Mouse (Mus musculus) midbrain, embryonic 16.5 days (tissue): ENCODE results near the gene Cbln3. TPM values are rescaled to one million over a fixed set of nuclear protein-coding genes. Genes with fewer than 3 reads are reported as not detected.

ENCODE experiments used
- ATAC-seq: fragments of 200-750 bp; cut with Nextera tagmentation; 2 replicates; pipeline ENCODE4 v1.8.0; 2017; ENCODE audit warnings: moderate TSS enrichment
- H3K27ac ChIP-seq: fragments of 300-500 bp; sonication (generic); 2 replicates; pipeline ENCODE4 v1.5.1; 2014; ENCODE audit warnings: mild to moderate bottlenecking, low read length, mixed read lengths
- H3K27me3 ChIP-seq: fragments of 300-500 bp; sonication (generic); 2 replicates; pipeline ENCODE4 v1.6.1; 2014; ENCODE audit warnings: low read depth, low read length, mixed read lengths; ENCODE audit not compliant: control insufficient read depth, insufficient read depth
- H3K36me3 ChIP-seq: fragments of 300-500 bp; sonication (generic); 2 replicates; pipeline ENCODE4 v1.6.1; 2014; ENCODE audit warnings: mild to moderate bottlenecking, low read length, moderate library complexity, mixed read lengths; ENCODE audit not compliant: control insufficient read depth, insufficient read depth
- H3K4me1 ChIP-seq: fragments of 300-500 bp; sonication (generic); 2 replicates; pipeline ENCODE4 v1.6.1; 2014; ENCODE audit warnings: mild to moderate bottlenecking, low read length, mixed read lengths; ENCODE audit not compliant: control insufficient read depth, insufficient read depth
- H3K4me2 ChIP-seq: fragments of 300-500 bp; sonication (generic); 2 replicates; pipeline ENCODE4 v1.6.1; 2014; ENCODE audit warnings: mild to moderate bottlenecking, low read length, mixed read lengths
- H3K4me3 ChIP-seq: fragments of 300-500 bp; sonication (generic); 2 replicates; pipeline ENCODE4 v1.5.1; 2014; ENCODE audit warnings: low read depth, mild to moderate bottlenecking, low read length, moderate library complexity, mixed read lengths
- H3K9ac ChIP-seq: fragments of 300-500 bp; sonication (generic); 2 replicates; pipeline ENCODE4 v1.6.1; 2014; ENCODE audit warnings: low read depth, low read length, mixed read lengths
- H3K9me3 ChIP-seq: fragments of 300-500 bp; sonication (generic); replicated peaks from 2 replicates; pipeline ENCODE4 v1.6.1; 2014; ENCODE audit warnings: mild to moderate bottlenecking, low read length, mixed read lengths; ENCODE audit not compliant: control insufficient read depth, poor library complexity, severe bottlenecking
- WGBS: fragments of 180-500 bp; shearing (Covaris S2); extraction: QIAGEN DNeasy Blood & Tissue Kit; methylation state at CpG from one replicate; pipeline ENCODE4 v1.1.7; 2014; 5-methylcytosine and 5-hydroxymethylcytosine counted together
- polyA plus RNA-seq: library from polyadenylated mRNA; unstranded; fragments of >200 nt; fragmentation: Nextera tagmentation; extraction: Ambion mirVana; gene quantifications from 2 replicates; pipeline ENCODE4 v1.2.1, GENCODE M21; 2015

Gene Cbln3
- polyA plus RNA-seq, 1 experiment from 2014 or later, result 0.20 TPM

DNA sequence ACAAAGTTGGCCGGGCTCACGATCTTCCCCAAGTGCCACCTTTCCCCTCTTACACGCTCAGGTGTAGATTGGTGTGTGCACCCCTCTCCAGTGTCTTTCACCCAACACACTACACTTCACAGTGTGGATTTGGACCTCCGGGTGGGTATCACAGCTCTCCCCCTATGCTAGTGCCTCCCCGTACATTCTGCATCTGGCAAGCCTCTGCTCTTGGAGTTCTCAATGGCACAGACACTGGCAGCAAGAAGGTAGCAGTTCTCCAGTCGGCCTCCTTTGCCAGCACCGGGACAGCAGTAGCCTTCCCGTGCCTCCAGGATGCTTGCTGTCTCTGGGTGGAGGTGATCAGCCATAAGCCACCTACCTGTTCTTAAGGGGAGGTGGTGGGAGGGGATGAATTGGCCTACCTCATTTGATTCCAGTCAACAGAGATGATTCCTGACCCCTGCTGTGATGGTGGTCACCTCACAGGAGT, 10.9 kb downstream of the Cbln3 start:
- H3K9me3 ChIP-seq, result no peaks in the 10 kb centered on the region
- peaks cover 24% of the 10 kb centered on the region for H3K36me3 ChIP-seq
- peak overlapping the region; percentile 2; the same call in 1 of the 2 replicates for H3K27ac ChIP-seq
- 88% methylated on average over 8 of the region's 8 CpGs for WGBS
- H3K4me1 ChIP-seq, result peaks cover 10% of the 10 kb centered on the region; the same call in 1 of the 2 replicates
- H3K4me3 ChIP-seq, result no peak overlapping the region
- H3K9ac ChIP-seq, result peak overlapping the region; percentile 43; the same call in 1 of the 2 replicates
- no peaks in the 10 kb centered on the region for H3K27me3 ChIP-seq
- 0 out of 2 replicates have a peak, but pooled peaks have one; percentile 6 for ATAC-seq
- no peak overlapping the region for H3K4me2 ChIP-seq

DNA sequence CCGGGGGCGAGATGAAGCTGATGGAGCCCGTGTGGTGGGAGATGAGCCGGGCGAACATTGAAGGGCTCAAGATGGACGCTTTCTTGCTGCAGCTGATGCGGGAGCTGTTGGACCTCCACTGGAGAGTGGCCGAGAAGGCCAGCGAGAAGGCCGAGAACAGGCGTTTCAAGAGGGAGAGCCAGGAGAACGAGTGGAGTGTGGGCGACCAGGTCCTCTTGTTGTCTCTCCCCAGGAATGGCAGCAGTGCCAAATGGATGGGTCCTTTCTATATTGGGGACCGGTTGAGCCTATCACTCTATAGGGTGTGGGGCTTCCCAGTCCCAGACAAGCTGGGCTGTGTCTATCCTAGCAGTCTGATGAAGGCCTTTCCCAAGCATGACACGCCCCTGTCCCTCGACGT, 11.6 kb downstream of the Cbln3 start:
- WGBS, result 90% methylated on average over 17 of the region's 17 CpGs

DNA sequence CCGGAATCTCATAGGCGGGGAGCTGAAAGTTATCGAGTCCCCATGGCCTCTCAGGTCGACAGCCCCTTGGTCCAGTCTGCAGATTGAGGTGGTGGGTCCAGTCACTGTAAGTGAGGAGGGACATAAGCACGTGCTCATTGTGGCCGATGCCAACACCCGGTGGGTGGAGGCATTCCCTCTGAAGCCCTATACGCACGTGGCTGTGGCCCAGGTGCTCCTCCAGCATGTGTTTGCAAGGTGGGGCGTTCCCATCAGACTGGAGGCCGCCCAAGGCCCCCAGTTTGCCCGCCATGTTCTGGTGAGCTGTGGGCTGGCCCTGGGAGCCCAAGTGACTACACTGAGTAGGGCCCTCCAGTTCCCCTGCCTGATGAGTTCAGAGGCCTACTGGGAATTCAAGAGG, 12.2 kb downstream of the Cbln3 start:
- peaks cover 10% of the 10 kb centered on the region; the same call in 1 of the 2 replicates for H3K4me1 ChIP-seq
- no peaks in the 10 kb centered on the region for H3K9me3 ChIP-seq
- H3K9ac ChIP-seq, result no peak overlapping the region
- no peak for ATAC-seq
- 94% methylated on average over 11 of the region's 12 CpGs for WGBS
- peaks cover 31% of the 10 kb centered on the region for H3K36me3 ChIP-seq
- no peaks in the 10 kb centered on the region for H3K27me3 ChIP-seq
- H3K4me2 ChIP-seq, result no peak overlapping the region
- H3K27ac ChIP-seq, result no peak overlapping the region
- H3K4me3 ChIP-seq, result no peak overlapping the region

More for the DNA sequence above, 11.6 kb downstream of the Cbln3 start:
- H3K27ac ChIP-seq, result no peak overlapping the region
- peaks cover 10% of the 10 kb centered on the region; the same call in 1 of the 2 replicates for H3K4me1 ChIP-seq
- no peaks in the 10 kb centered on the region for H3K9me3 ChIP-seq
- 0 out of 2 replicates have a peak, but pooled peaks have one; percentile 15 for ATAC-seq
- peaks cover 31% of the 10 kb centered on the region for H3K36me3 ChIP-seq
- no peak overlapping the region for H3K4me3 ChIP-seq
- no peak overlapping the region for H3K4me2 ChIP-seq
- H3K9ac ChIP-seq, result no peak overlapping the region
- H3K27me3 ChIP-seq, result no peaks in the 10 kb centered on the region

DNA sequence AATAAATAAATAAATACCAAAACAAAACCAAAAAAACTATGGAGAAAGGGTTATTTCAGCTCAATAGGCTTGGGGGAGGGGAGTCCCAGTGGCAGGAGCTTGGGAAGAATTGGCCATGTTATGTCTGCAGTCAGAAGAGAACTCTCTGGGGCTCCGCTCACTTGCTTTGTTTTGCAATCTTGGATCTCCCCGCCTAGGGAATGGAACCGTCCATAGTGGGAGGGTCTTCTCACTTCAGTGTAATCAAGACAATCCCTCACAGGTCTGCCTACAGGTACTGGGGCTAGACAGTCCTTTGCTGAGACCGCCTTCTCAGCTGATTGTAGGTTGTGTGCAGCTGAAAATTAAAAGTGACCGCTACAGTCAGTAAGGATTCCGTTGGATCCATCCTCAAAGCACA, 14.7 kb downstream of the Cbln3 start:
- no peak overlapping the region for H3K4me3 ChIP-seq
- no peak for ATAC-seq
- H3K36me3 ChIP-seq, result peaks cover 37% of the 10 kb centered on the region
- no peak overlapping the region for H3K9ac ChIP-seq
- H3K4me2 ChIP-seq, result no peak overlapping the region
- no peaks in the 10 kb centered on the region for H3K27me3 ChIP-seq
- H3K27ac ChIP-seq, result no peak overlapping the region
- H3K4me1 ChIP-seq, result peaks cover 10% of the 10 kb centered on the region; the same call in 1 of the 2 replicates
- no peaks in the 10 kb centered on the region for H3K9me3 ChIP-seq
- WGBS, result 97% methylated on average over 6 of the region's 6 CpGs

DNA sequence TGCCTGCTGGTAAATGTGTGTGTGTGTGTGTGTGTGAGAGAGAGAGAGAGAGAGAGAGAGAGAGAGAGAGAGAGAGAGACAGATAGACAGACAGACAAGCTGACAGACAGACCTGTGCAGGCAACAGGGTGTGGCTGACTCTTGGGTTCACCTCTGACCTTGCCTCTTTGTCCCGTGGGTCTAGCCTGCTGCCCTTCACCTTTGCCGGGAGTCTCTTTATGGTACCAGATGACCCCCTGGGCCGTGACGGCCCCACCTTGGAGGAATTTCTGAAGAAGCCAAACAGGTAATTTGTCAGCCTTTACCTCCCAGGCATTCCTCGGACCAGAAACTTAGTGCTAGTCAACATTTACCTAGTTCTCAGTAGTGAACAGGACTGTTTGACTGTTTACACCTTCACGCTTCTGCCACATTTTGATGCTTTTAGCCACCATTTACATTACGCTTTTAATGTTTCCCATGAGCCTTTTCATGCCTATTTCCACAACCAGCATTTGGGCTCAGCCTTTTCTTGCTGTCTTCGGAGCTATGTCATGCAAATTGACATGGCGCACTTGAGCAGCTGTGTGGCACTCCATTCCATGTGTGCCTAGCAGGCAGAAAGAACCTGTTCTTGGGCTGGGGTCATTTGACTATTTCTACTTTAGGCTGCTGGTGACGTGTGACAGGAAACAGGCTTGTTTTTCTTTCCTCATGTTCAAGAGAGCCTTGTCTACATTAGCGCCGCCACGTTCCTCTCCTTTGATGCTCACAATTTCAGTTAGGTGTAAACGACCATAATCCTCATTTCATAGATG, 15.8 kb downstream of the Cbln3 start:
- H3K36me3 ChIP-seq, result peaks cover 42% of the 10 kb centered on the region
- no peaks in the 10 kb centered on the region for H3K27me3 ChIP-seq
- 90% methylated on average over 14 of the region's 14 CpGs for WGBS
- H3K9me3 ChIP-seq, result no peaks in the 10 kb centered on the region
- no peak for ATAC-seq
- H3K4me3 ChIP-seq, result no peak overlapping the region
- H3K27ac ChIP-seq, result no peak overlapping the region
- peaks cover 2% of the 10 kb centered on the region; the same call in 1 of the 2 replicates for H3K4me1 ChIP-seq
- H3K9ac ChIP-seq, result no peak overlapping the region
- no peak overlapping the region for H3K4me2 ChIP-seq

DNA sequence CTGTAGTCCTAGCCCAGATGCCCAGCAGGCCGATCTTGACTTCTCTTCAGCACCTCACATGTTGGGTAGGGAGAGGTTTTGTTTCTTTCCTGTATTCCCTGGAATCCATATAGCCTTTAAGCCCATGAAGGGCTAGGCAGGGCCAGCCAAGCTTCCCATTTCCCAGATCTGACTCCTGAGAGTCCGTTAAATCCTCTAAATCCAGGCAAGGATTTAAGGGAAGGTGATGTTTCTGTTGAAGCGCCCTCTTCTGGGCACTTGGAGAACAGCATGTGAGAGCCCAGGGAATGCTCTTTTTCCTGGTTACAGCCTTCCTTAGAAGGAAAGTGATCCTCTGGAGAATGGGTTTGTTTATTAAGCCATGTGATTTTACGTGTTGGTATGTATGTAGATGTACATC, 17.2 kb downstream of the Cbln3 start:
- peaks cover 35% of the 10 kb centered on the region for H3K36me3 ChIP-seq
- no peak overlapping the region for H3K4me2 ChIP-seq
- H3K27ac ChIP-seq, result no peak overlapping the region
- no peak for ATAC-seq
- H3K4me1 ChIP-seq, result peaks cover under 1% of the 10 kb centered on the region
- H3K4me3 ChIP-seq, result no peak overlapping the region
- 37% methylated on average over 4 of the region's 4 CpGs for whole genome bisulfite sequencing
- no peak overlapping the region for H3K9ac ChIP-seq
- no peaks in the 10 kb centered on the region for H3K27me3 ChIP-seq
- H3K9me3 ChIP-seq, result no peaks in the 10 kb centered on the region

DNA sequence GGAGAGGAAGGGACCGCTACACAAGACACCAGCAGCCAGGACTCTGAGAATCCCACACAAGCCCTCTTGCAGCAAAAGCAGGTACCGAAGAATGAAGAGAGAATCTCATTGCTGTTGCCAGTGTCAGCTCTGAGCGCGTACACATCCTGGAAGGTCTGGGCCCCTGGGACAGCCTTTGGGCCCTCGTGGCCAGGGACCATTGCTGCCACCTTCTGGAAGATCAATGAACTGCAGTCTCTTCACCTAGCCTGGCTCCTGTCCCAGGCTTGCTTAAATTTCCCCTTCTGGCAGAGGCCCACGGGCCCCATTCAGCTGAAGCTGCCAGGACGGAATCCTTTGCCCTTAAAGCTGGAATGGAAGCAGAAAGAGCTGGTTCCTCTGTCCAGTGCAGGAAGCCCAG, 20.4 kb downstream of the Cbln3 start:
- Histone ChIP-seq H3K27ac (no peak overlapping the region), H3K4me1 (peaks cover 8% of the 10 kb centered on the region), H3K27me3 (no peaks in the 10 kb centered on the region), H3K4me2 (no peak overlapping the region), H3K9ac (no peak overlapping the region), H3K4me3 (no peak overlapping the region), H3K36me3 (peaks cover 23% of the 10 kb centered on the region), H3K9me3 (no peaks in the 10 kb centered on the region)
- WGBS, result 25% methylated on average over 7 of the region's 7 CpGs
- no peak for ATAC-seq

DNA sequence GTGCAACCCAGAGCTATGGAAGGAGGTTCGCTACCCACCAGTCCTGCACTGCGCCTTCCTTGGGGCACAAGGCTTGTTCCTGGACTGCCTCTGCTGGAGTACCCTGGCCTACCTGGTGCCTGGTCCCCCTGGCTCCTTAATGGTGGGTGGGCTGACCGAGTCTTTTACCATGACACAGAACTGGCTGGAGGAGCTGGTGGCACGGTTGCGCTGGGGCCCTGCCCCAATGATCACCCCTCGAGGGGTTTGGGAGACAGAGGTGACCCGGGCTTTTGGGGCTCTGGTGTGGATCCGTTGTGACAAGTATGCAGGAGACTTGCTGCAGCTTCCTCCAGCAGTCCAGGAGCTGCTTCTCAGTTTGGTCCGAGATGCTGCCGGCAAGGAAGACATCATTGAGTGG, 21.2 kb downstream of the Cbln3 start:
- Histone ChIP-seq H3K4me1 (peaks cover 10% of the 10 kb centered on the region), H3K27me3 (no peaks in the 10 kb centered on the region), H3K9me3 (no peaks in the 10 kb centered on the region), H3K36me3 (peaks cover 15% of the 10 kb centered on the region), H3K4me3 (no peak overlapping the region), H3K9ac (no peak overlapping the region), H3K4me2 (no peak overlapping the region), H3K27ac (no peak overlapping the region)
- ATAC-seq, result no peak
- WGBS, result 97% methylated on average over 10 of the region's 10 CpGs

DNA sequence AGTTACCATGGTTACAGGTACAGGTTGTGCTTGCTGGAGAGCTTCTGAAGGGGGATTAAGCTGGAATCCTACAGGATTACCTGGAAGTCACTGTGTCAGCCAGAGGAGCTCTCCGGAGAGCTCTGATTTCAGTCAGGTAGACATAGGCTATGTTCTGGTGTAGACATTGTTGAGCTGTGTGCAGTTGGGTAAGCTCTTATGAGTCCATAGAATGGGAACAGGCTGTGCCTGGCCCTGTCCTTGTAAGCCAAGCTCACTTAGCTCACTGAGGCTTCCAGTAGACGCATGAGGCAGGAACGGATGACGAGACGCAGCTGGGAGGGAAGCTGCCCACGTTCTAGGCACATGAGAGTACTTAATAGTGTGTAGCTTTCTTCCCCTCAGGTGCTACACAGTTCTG, 22.0 kb downstream of the Cbln3 start:
- H3K9me3 ChIP-seq, result no peaks in the 10 kb centered on the region
- no peak for ATAC-seq
- H3K9ac ChIP-seq, result no peak overlapping the region
- H3K36me3 ChIP-seq, result peaks cover 11% of the 10 kb centered on the region
- H3K4me2 ChIP-seq, result no peak overlapping the region
- peaks cover 18% of the 10 kb centered on the region for H3K4me1 ChIP-seq
- 72% methylated on average over 6 of the region's 6 CpGs for WGBS
- no peaks in the 10 kb centered on the region for H3K27me3 ChIP-seq
- H3K27ac ChIP-seq, result no peak overlapping the region
- no peak overlapping the region for H3K4me3 ChIP-seq
